Mouse (Mus musculus) inflammation-experienced regulatory T-cells (primary cell): Measurements from ENCODE around the gene Angel2. TPM values are rescaled to one million over a fixed set of nuclear protein-coding genes. Genes with fewer than 3 reads are reported as not detected.

ENCODE experiments used
- polyA plus RNA-seq, 2 experiments: library from polyadenylated mRNA; unstranded; fragments of 100-300 nt; shearing (Covaris generic); gene quantifications; one replicate each; pipeline ENCODE4 v1.2.1; 2017

The Angel2 gene
- polyA plus RNA-seq: 10 to 100 TPM; 69.7 to 87.2 TPM

GRCm38 (mm10) chr1:190924812-190925211 is at the start of gene Angel2:
Gene Angel2 (plus strand): TSS chr1:190925112.

DNA sequence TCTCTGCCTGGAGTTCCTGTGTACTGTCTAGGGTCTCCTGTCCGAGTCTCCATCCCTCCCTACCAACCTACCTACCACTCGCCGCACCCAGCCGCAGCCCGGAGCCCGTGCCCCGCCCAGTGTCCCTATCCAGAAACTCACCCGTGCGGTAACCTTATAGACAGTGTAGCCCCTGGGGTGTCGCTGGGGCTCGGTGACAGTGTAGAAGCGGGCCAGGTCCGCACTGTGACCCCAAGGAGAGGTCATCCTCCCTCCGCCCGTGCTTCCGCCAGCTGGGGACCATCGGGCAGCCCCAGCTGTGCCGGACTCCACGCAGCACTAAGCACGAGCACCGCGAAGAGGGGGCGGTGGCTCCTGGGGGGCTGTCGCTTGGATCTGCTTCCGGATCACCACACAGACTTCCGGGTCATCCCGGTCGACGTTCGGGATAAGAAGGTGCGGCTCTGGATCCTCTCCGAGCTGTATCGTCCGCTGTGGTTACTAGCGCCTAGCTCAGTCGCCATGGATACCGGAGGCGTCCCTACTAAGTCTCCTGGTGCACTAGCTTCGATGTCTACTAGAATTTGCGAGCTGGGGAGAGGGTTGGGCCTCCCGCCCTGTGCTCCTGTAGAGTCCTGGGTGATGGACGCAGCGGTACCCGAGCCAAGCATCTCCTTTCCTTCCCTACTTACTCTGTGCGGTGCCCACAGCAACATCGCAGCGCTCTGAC is 13.3 kb upstream of the Angel2 start, which contains the start of gene Rps6kc1:
Gene Rps6kc1, minus strand, starts transcription at position 356 of the 709 bp plus-strand sequence.

GRCm38 (mm10) chr1:190979100-190979563 is 54.2 kb downstream of the Angel2 start, which contains the start of gene Vash2:
Gene Vash2 (minus strand): TSS chr1:190979296.

Other genes starting within 250 kb of the Angel2 start
- 10 to 100 TPM in 1 of 2 experiments, 1 to 10 TPM in 1; 8.1 to 10.2 TPM for gene Rps6kc1, start 13.3 kb upstream of the Angel2 start, polyA plus RNA-seq
- gene Vash2, start 54.2 kb downstream of the Angel2 start, polyA plus RNA-seq: 1 to 10 TPM in 1 of 2 experiments, under 1 TPM in 1; 0.36 to 2.2 TPM
- 10 to 100 TPM; 21.3 to 31.9 TPM for gene Flvcr1, start 101.0 kb downstream of the Angel2 start, polyA plus RNA-seq
- not detected for gene Spata45, start 111.5 kb downstream of the Angel2 start, polyA plus RNA-seq
- 10 to 100 TPM; 11.0 to 13.3 TPM for gene Tatdn3, start 137.8 kb downstream of the Angel2 start, polyA plus RNA-seq
- 1 to 10 TPM in 1 of 2 experiments, under 1 TPM in 1; 0.99 to 1.1 TPM for gene Nsl1, start 137.9 kb downstream of the Angel2 start, polyA plus RNA-seq
- gene Batf3, start 172.7 kb downstream of the Angel2 start, polyA plus RNA-seq: under 1 TPM in 1 of 2 experiments, not detected in 1; 0.14 TPM
- not detected for gene Fam71a, start 239.7 kb downstream of the Angel2 start, polyA plus RNA-seq